In genomic region chr11:32349284-32349953, GRCm38 (mm10) we compare ENCODE assay signal across 9 mouse cellular contexts. TPM values are rescaled to one million over a fixed set of nuclear protein-coding genes. Genes with fewer than 3 reads are reported as not detected.
DNase-seq lines count a peak whose midpoint lies in the region; ATAC-seq and TF ChIP-seq lines count a peak whose summit lies in the region.
"Had no signal": no experiment of that assay in that cellular context is flagged by ENCODE, and none has a peak within 500 bp of the region (broad histone marks: within the 10 kb centered on the region; RNA-seq: fewer than 3 reads in every experiment).

No protein-coding gene starts in this region.

- DNase-seq in thymus, postnatal 4 days = peak; percentile 36
- no peak for DNase-seq in thymus, postnatal 10 days (ENCODE audit: low spot score in 2 of 2)
- peak; percentile 39 to 59 for DNase-seq in heart, postnatal 10 days
- DNase-seq in frontal cortex, postnatal 14 days (ENCODE audit: low spot score in 2 of 2) = no peak
- DNase-seq in thymus, adult 18-20 months = no peak
- no peak for DNase-seq in natural killer cell, adult 2 months (ENCODE audit: low spot score in 2 of 2)
- DNase-seq: liver, embryonic 13.5 days had no signal

- peaks cover 28% of the 10 kb centered on the region for H3K4me1 ChIP-seq in lung, embryonic 15.5 days
- H3K4me1 ChIP-seq in olfactory bulb, adult 2 months (ENCODE audit: control insufficient read depth, insufficient read depth, low read length) = peaks cover 21% of the 10 kb centered on the region

- intact Hi-C loops in heart, postnatal 10 days (cut with DNase I) = loop anchor here (5.0 to 10.0 kb wide), 2 partner anchors 33 to 355 kb away; no protein-coding TSS in a partner anchor

- ATAC-seq in lung, embryonic 15.5 days (ENCODE audit: borderline replicate concordance, extremely low read depth, low FRiP score, low TSS enrichment) = no peak

- 58% methylated on average over 13 of the region's 13 CpGs for WGBS in lung, embryonic 15.5 days
- 61% methylated on average over 13 of the region's 13 CpGs for WGBS in olfactory bulb, adult 2 months

- peak overlapping the region; percentile 91; the same call in 1 of the 2 replicates for H3K27ac ChIP-seq in lung, embryonic 15.5 days
- no peak overlapping the region; the same call in 1 of the 2 replicates for H3K27ac ChIP-seq in olfactory bulb, adult 2 months (ENCODE audit: insufficient read depth, low read depth, low read length)
- H3K27ac ChIP-seq: liver, embryonic 13.5 days had no signal

- TF ChIP-seq CTCF in olfactory bulb, adult 2 months (IDR thresholded peaks at IDR 0.05; ENCODE audit: insufficient read depth, low read depth, low read length) = no peak

- H3K9ac ChIP-seq in lung, embryonic 15.5 days = 0 out of 2 replicates have a peak overlapping the region, but pooled peaks have one; percentile 10

- peaks cover 15% of the 10 kb centered on the region for H3K36me3 ChIP-seq in lung, embryonic 15.5 days
- H3K36me3 ChIP-seq: liver, embryonic 13.5 days had no signal

- peak overlapping the region; percentile 91 for H3K4me3 ChIP-seq in lung, embryonic 15.5 days
- 0 out of 2 replicates have a peak overlapping the region, but pooled peaks have one; percentile 2 for H3K4me3 ChIP-seq in olfactory bulb, adult 2 months (ENCODE audit: insufficient read depth, low read depth, low read length)

- no peak for TF ChIP-seq POLR2A in olfactory bulb, adult 2 months (IDR thresholded peaks at IDR 0.05; ENCODE audit: insufficient read depth, low read depth, low read length)

- H3K27me3 ChIP-seq in lung, embryonic 15.5 days = no peaks in the 10 kb centered on the region

- peak overlapping the region; percentile 84 for H3K4me2 ChIP-seq in lung, embryonic 15.5 days

- H3K9me3 ChIP-seq in lung, embryonic 15.5 days = no peaks in the 10 kb centered on the region
- H3K9me3 ChIP-seq: liver, embryonic 13.5 days had no signal

RNA-seq across cellular contexts. Expression of gene Sh3pxd2b, which starts 1.8 kb away (rescaled TPM):
- total RNA-seq in heart, postnatal 10 days (2021) = 10 to 100 TPM; 27.6 to 29.6 TPM
- 21.8 and 24.3 TPM in 2 replicates for polyA plus RNA-seq in lung, embryonic 15.5 days (2015; fragmentation: Nextera tagmentation; extraction: Ambion mirVana)
- polyA plus RNA-seq in olfactory bulb, adult 2 months (2012; ENCODE audit: insufficient read depth, insufficient read length, low replicate concordance, missing spikeins) = not detected in 2 replicates

RNA-seq across cellular contexts. Expression of gene Hbq1a, which starts 49.5 kb away (rescaled TPM):
- total RNA-seq in heart, postnatal 10 days (2021) = not detected
- 0.97 and 1.5 TPM in 2 replicates for polyA plus RNA-seq in lung, embryonic 15.5 days (2015; fragmentation: Nextera tagmentation; extraction: Ambion mirVana)
- polyA plus RNA-seq in olfactory bulb, adult 2 months (2012; ENCODE audit: insufficient read depth, insufficient read length, low replicate concordance, missing spikeins) = not detected in 2 replicates

RNA-seq across cellular contexts. Expression of gene Hba-a2, which starts 53.1 kb away (rescaled TPM):
- total RNA-seq in heart, postnatal 10 days (2021) = 1,000 to 10,000 TPM; 3,875 to 8,514 TPM
- 21,194 and 23,046 TPM in 2 replicates for polyA plus RNA-seq in lung, embryonic 15.5 days (2015; fragmentation: Nextera tagmentation; extraction: Ambion mirVana)
- not detected in 2 replicates for polyA plus RNA-seq in olfactory bulb, adult 2 months (2012; ENCODE audit: insufficient read depth, insufficient read length, low replicate concordance, missing spikeins)

Comparison
In these comparisons a context has a peak if more than half of its experiments do, and no peak if none do; other contexts are left out.
1. DNase-seq: peak in thymus, postnatal 4 days (single experiment) and heart, postnatal 10 days (2 of 2); none in thymus, postnatal 10 days (0 of 2), frontal cortex, postnatal 14 days (0 of 2), thymus, adult 18-20 months (0 of 2) and natural killer cell, adult 2 months (0 of 2).
2. RNA of gene Hba-a2, which starts 53.1 kb away (polyA plus RNA-seq): 21,194 to 23,046 TPM in lung, embryonic 15.5 days; not detected in olfactory bulb, adult 2 months; every median in the first group is over 1,000 times any median in the second.